Mouse (Mus musculus) stomach, postnatal 0 days (tissue): Measurements from ENCODE around the gene Slc41a1. TPM values are rescaled to one million over a fixed set of nuclear protein-coding genes. Genes with fewer than 3 reads are reported as not detected.

Experiments used
- ATAC-seq: fragments of 200-750 bp; cut with Nextera tagmentation; 2 replicates; pipeline ENCODE4 v1.8.0; 2017; ENCODE audit not compliant: low FRiP score, low TSS enrichment
- DNase-seq: peaks from one replicate; pipeline ENCODE4 v3.0.0-alpha.2; 2016; ENCODE audit warnings: low spot score
- H3K27ac ChIP-seq: fragments of 300-500 bp; sonication (generic); replicated peaks from 2 replicates; pipeline ENCODE4 v1.5.1; 2014; ENCODE audit warnings: mild to moderate bottlenecking, control low read depth
- H3K27me3 ChIP-seq: fragments of 300-500 bp; sonication (generic); 2 replicates; pipeline ENCODE4 v1.6.1; 2014; ENCODE audit warnings: low read length; ENCODE audit not compliant: control insufficient read depth, insufficient read depth
- H3K36me3 ChIP-seq: fragments of 300-500 bp; sonication (generic); 2 replicates; pipeline ENCODE4 v1.6.1; 2014; ENCODE audit warnings: low read length, mixed read lengths; ENCODE audit not compliant: control insufficient read depth, insufficient read depth
- H3K4me1 ChIP-seq: fragments of 300-500 bp; sonication (generic); replicated peaks from 2 replicates; pipeline ENCODE4 v1.6.1; 2014; ENCODE audit warnings: antibody characterized with exemption; ENCODE audit not compliant: control insufficient read depth, insufficient read depth
- H3K4me2 ChIP-seq: fragments of 300-500 bp; sonication (generic); replicated peaks from 2 replicates; pipeline ENCODE4 v1.6.1; 2014; ENCODE audit warnings: low read depth, mild to moderate bottlenecking, control low read depth, moderate library complexity
- H3K4me3 ChIP-seq: fragments of 300-500 bp; sonication (generic); 2 replicates; pipeline ENCODE4 v1.5.1; 2014; ENCODE audit warnings: low read depth, low read length, control low read depth
- H3K9ac ChIP-seq: fragments of 300-500 bp; sonication (generic); 2 replicates; pipeline ENCODE4 v1.6.1; 2014; ENCODE audit warnings: mild to moderate bottlenecking, low read length, control low read depth, mixed read lengths
- H3K9me3 ChIP-seq: fragments of 300-500 bp; sonication (generic); 2 replicates; pipeline ENCODE4 v1.6.1; 2016; ENCODE audit warnings: low read length; ENCODE audit not compliant: control insufficient read depth
- CTCF ChIP-seq: IDR thresholded peaks from 2 replicates; pipeline ENCODE4 v1.5.1; 2016; ENCODE audit warnings: antibody characterized with exemption, low read depth, mild to moderate bottlenecking, moderate library complexity
- EP300 ChIP-seq: optimal IDR thresholded peaks from 2 replicates; pipeline ENCODE3; 2016; ENCODE audit warnings: antibody characterized with exemption
- WGBS: fragments of 180-500 bp; shearing (Covaris S2); extraction: QIAGEN DNeasy Blood & Tissue Kit; methylation state at CpG from one replicate; pipeline ENCODE4 v1.1.7; 2014; 5-methylcytosine and 5-hydroxymethylcytosine counted together
- polyA plus RNA-seq: library from polyadenylated mRNA; unstranded; fragments of >200 nt; fragmentation: Nextera tagmentation; extraction: Ambion mirVana; gene quantifications from 2 replicates; pipeline ENCODE4 v1.2.1, GENCODE M21; 2015

Slc41a1 gene
- polyA plus RNA-seq, 1 experiment from 2014 or later: 7.1 TPM

- Histone ChIP-seq H3K4me2 (no peak overlapping the region), H3K27ac (no peak overlapping the region), H3K4me3 (no peak overlapping the region), H3K4me1 (0 out of 2 replicates have a peak, but pooled peaks cover 3% of the 10 kb centered on the region), H3K9ac (no peak overlapping the region), H3K27me3 (no peaks in the 10 kb centered on the region), H3K36me3 (no peaks in the 10 kb centered on the region), H3K9me3 (no peaks in the 10 kb centered on the region)
- DNase-seq: no peak
- ATAC-seq: no peak
- TF ChIP-seq CTCF: no peak
- TF ChIP-seq EP300: no peak
- 82% methylated on average over 5 of the region's 5 CpGs for WGBS
Measured at GRCm38 (mm10) chr1:131865596-131865995, 38.3 kb downstream of the Slc41a1 start.

- H3K36me3 ChIP-seq: no peaks in the 10 kb centered on the region
- ATAC-seq (no peak), DNase-seq (no peak)
- H3K27ac ChIP-seq: no peak overlapping the region
- no peaks in the 10 kb centered on the region for H3K9me3 ChIP-seq
- H3K4me2 ChIP-seq: no peak overlapping the region
- WGBS: 71% methylated on average over 6 of the region's 6 CpGs
- no peak overlapping the region for H3K9ac ChIP-seq
- TF ChIP-seq CTCF: no peak
- H3K27me3 ChIP-seq: no peaks in the 10 kb centered on the region
- H3K4me3 ChIP-seq: no peak overlapping the region
- 0 out of 2 replicates have a peak, but pooled peaks cover 3% of the 10 kb centered on the region for H3K4me1 ChIP-seq
Measured at GRCm38 (mm10) chr1:131866304-131866999, 39.2 kb downstream of the Slc41a1 start.

GRCm38 (mm10) chr1:131867093-131867945 is 40.0 kb downstream of the Slc41a1 start, which contains the start of gene Rab29:
Rab29 (plus strand) TSS chr1:131867224.
- Histone ChIP-seq H3K27me3 (no peaks in the 10 kb centered on the region), H3K4me3 (peak within 1 kb of the TSS; percentile 74), H3K9ac (peak within 1 kb of the TSS; percentile 73), H3K36me3 (no peaks in the 10 kb centered on the region), H3K9me3 (no peaks in the 10 kb centered on the region), H3K27ac (peak within 1 kb of the TSS; percentile 46), H3K4me2 (peak within 1 kb of the TSS; percentile 94), H3K4me1 (0 out of 2 replicates have a peak, but pooled peaks cover 3% of the 10 kb centered on the region)
- TF ChIP-seq CTCF (peak; percentile 92), EP300 (no peak)
- DNase-seq (peak; percentile 93), ATAC-seq (peak; percentile 98)
- WGBS: 1% methylated on average over 46 of the region's 46 CpGs

- Histone ChIP-seq H3K27ac (no peak overlapping the region), H3K4me1 (0 out of 2 replicates have a peak, but pooled peaks cover 3% of the 10 kb centered on the region), H3K36me3 (no peaks in the 10 kb centered on the region), H3K4me3 (peak overlapping the region; percentile 74), H3K9ac (peak overlapping the region; percentile 73), H3K9me3 (no peaks in the 10 kb centered on the region), H3K27me3 (no peaks in the 10 kb centered on the region), H3K4me2 (peak overlapping the region; percentile 94)
- no peak for TF ChIP-seq EP300
- TF ChIP-seq CTCF: no peak
- 16% methylated on average over 10 of the region's 10 CpGs for WGBS
- DNase-seq: peak; percentile 26
- peak; percentile 14 for ATAC-seq
Measured at GRCm38 (mm10) chr1:131867946-131868290, 40.6 kb downstream of the Slc41a1 start.

- DNase-seq (no peak), ATAC-seq (no peak)
- Histone ChIP-seq H3K9me3 (no peaks in the 10 kb centered on the region), H3K27ac (no peak overlapping the region), H3K4me1 (0 out of 2 replicates have a peak, but pooled peaks cover 3% of the 10 kb centered on the region), H3K27me3 (no peaks in the 10 kb centered on the region), H3K9ac (no peak overlapping the region), H3K4me3 (no peak overlapping the region), H3K36me3 (no peaks in the 10 kb centered on the region), H3K4me2 (no peak overlapping the region)
- WGBS: 77% methylated on average over 2 of the region's 2 CpGs
- no peak for TF ChIP-seq EP300
Measured at GRCm38 (mm10) chr1:131869561-131869960, 42.3 kb downstream of the Slc41a1 start.

GRCm38 (mm10) chr1:131872856-131873255 is 45.6 kb downstream of the Slc41a1 start:
- TF ChIP-seq EP300: no peak
- no peak for TF ChIP-seq CTCF
- Histone ChIP-seq H3K36me3 (no peaks in the 10 kb centered on the region), H3K27ac (no peak overlapping the region), H3K4me3 (no peak overlapping the region), H3K9me3 (no peaks in the 10 kb centered on the region), H3K9ac (no peak overlapping the region), H3K4me2 (no peak overlapping the region), H3K4me1 (0 out of 2 replicates have a peak, but pooled peaks cover 1% of the 10 kb centered on the region), H3K27me3 (no peaks in the 10 kb centered on the region)
- DNase-seq: no peak
- no peak for ATAC-seq
- 73% methylated on average over 1 of the region's 1 CpGs for WGBS
